Mouse (Mus musculus): ENCODE measurements at regions not wholly inside any gene's neighbourhood (a gene's known extent, or its start where the extent isn't known, plus 50 kb on each side); places are given as distances from the start of the nearest gene placed in this dataset.

DNA sequence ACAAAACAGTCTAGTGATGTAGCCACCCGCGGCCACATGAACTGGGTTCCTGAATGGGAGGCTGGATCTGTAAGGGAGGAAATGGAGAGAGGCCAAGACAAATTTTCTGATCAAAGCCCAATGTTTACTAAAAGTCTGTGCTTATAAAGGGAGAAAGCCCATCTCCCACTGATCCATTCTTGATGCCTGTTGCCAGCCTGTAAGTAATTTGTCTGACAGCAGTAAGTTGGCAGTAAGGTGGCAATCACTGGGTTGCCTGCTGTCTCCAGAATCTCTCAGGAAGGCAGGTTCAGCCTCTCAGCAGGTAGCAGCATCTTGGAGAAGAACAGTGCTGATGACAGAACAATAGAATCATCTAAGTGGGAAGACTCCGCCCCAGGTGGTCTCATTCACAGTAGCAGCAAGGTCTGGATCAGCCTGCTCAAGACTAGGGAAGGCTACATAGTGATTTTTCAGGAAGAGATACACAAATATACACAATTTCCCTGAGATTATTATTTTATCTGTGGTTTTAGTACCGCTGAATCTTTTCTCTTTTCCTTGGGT lies 327.9 kb downstream of the Impad1 start:
- Histone ChIP-seq H3K27ac (ENCODE audit: insufficient read depth, low read depth, low read length, poor library complexity, severe bottlenecking) (no peak overlapping the region), H3K9ac (ENCODE audit: insufficient read depth, low read depth, low read length, poor library complexity, severe bottlenecking) (no peak overlapping the region), H3K36me3 (ENCODE audit: control insufficient read depth, insufficient read depth, low read length, poor library complexity, severe bottlenecking) (no peaks in the 10 kb centered on the region), H3K4me3 (ENCODE audit: insufficient read depth in 1 of 2, low read depth in 1 of 2, low read length in 2 of 2, poor library complexity in 1 of 2, severe bottlenecking in 1 of 2) (no peak overlapping the region), H3K9me3 (ENCODE audit: control insufficient read depth, insufficient read depth, low read depth, low read length) (no peaks in the 10 kb centered on the region; the same call in 1 of the 2 replicates), H3K4me1 (ENCODE audit: control insufficient read depth in 2 of 2, insufficient read depth in 2 of 2, low read length in 2 of 2, poor library complexity in 1 of 2) (peaks cover 0 to 2% of the 10 kb centered on the region in 2 experiments; a peak in 1 of 4 replicates)
- TF ChIP-seq ZC3H11A (IDR thresholded peaks at IDR 0.05; ENCODE audit: borderline replicate concordance, low read depth, low read length): no peak
- in situ Hi-C loops (cut with MboI; ENCODE audit: low sequenced_read_pairs in 2 of 2, unreplicated experiment in 2 of 2): no loop called here
- DNase-seq (ENCODE audit: low read depth, low spot score): peak; percentile 46

- no peaks in the 10 kb centered on the region; the same call in 1 of the 2 replicates for H3K9me3 ChIP-seq (ENCODE audit: control insufficient read depth, insufficient read depth, low read depth, low read length)
- no peak for DNase-seq (ENCODE audit: low read depth, low spot score)
- H3K36me3 ChIP-seq (ENCODE audit: control insufficient read depth, insufficient read depth, low read length, poor library complexity, severe bottlenecking): no peaks in the 10 kb centered on the region
- peaks cover 0 to 2% of the 10 kb centered on the region in 2 experiments; a peak in 1 of 4 replicates for H3K4me1 ChIP-seq (ENCODE audit: control insufficient read depth in 2 of 2, insufficient read depth in 2 of 2, low read length in 2 of 2, poor library complexity in 1 of 2)
- H3K9ac ChIP-seq (ENCODE audit: insufficient read depth, low read depth, low read length, poor library complexity, severe bottlenecking): no peak overlapping the region
- TF ChIP-seq ZNF384 (IDR thresholded peaks at IDR 0.05; ENCODE audit: low read depth, low read length): no peak
- H3K27ac ChIP-seq (ENCODE audit: insufficient read depth, low read depth, low read length, poor library complexity, severe bottlenecking): no peak overlapping the region
- in situ Hi-C loops (cut with MboI; ENCODE audit: low sequenced_read_pairs in 2 of 2, unreplicated experiment in 2 of 2): no loop called here
- H3K4me3 ChIP-seq (ENCODE audit: insufficient read depth in 1 of 2, low read depth in 1 of 2, low read length in 2 of 2, poor library complexity in 1 of 2, severe bottlenecking in 1 of 2): no peak overlapping the region
Observed at GRCm38 (mm10) chr4:4464130-4464700, 328.9 kb downstream of the Impad1 start.

DNA sequence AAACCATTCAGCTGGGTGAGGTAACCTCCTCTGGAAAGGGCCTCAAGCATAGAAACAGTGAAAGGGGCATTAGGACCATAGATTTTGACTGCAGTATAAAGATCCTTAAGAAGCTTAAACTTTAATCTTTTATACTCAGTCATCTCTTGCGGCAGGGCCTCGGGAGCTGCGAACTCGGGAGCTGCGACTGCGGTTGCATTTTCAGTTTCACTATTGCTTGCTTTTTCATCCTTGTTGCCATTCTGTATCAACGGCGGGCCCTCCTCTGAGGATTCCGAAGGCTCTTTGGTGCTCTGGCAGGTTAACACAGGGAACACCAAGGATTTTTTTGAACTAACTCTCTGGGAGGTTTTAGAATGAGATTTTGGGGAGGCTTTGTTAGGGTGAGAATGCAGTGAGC lies 333.9 kb downstream of the Impad1 start:
- no peak for DNase-seq (ENCODE audit: low read depth, low spot score)
- H3K4me1 ChIP-seq (ENCODE audit: control insufficient read depth in 2 of 2, insufficient read depth in 2 of 2, low read length in 2 of 2, poor library complexity in 1 of 2): no peaks in the 10 kb centered on the region
- no peak overlapping the region for H3K27ac ChIP-seq (ENCODE audit: insufficient read depth, low read depth, low read length, poor library complexity, severe bottlenecking)
- TF ChIP-seq ZC3H11A (IDR thresholded peaks at IDR 0.05; ENCODE audit: borderline replicate concordance, low read depth, low read length): no peak
- TF ChIP-seq MAFK (IDR thresholded peaks at IDR 0.05; ENCODE audit: insufficient read depth, low read depth, low read length): no peak
- TF ChIP-seq ZNF384 (IDR thresholded peaks at IDR 0.05; ENCODE audit: low read depth, low read length): no peak
- TF ChIP-seq HCFC1 (IDR thresholded peaks at IDR 0.05; ENCODE audit: borderline replicate concordance, insufficient read depth, low read length): no peak
- TF ChIP-seq CHD2 (IDR thresholded peaks at IDR 0.05; ENCODE audit: low read depth, low read length): no peak
- in situ Hi-C loops (cut with MboI; ENCODE audit: low sequenced_read_pairs in 2 of 2, unreplicated experiment in 2 of 2): no loop called here
- H3K9ac ChIP-seq (ENCODE audit: insufficient read depth, low read depth, low read length, poor library complexity, severe bottlenecking): no peak overlapping the region
- H3K36me3 ChIP-seq (ENCODE audit: control insufficient read depth, insufficient read depth, low read length, poor library complexity, severe bottlenecking): no peaks in the 10 kb centered on the region
- H3K9me3 ChIP-seq (ENCODE audit: control insufficient read depth, insufficient read depth, low read depth, low read length): no peaks in the 10 kb centered on the region; the same call in 1 of the 2 replicates
- H3K4me3 ChIP-seq (ENCODE audit: insufficient read depth in 1 of 2, low read depth in 1 of 2, low read length in 2 of 2, poor library complexity in 1 of 2, severe bottlenecking in 1 of 2): no peak overlapping the region

- Histone ChIP-seq H3K9me3 (ENCODE audit: control insufficient read depth, insufficient read depth, low read depth, low read length) (no peaks in the 10 kb centered on the region), H3K4me1 (ENCODE audit: control insufficient read depth in 2 of 2, insufficient read depth in 2 of 2, low read length in 2 of 2, poor library complexity in 1 of 2) (no peaks in the 10 kb centered on the region), H3K27ac (ENCODE audit: insufficient read depth, low read depth, low read length, poor library complexity, severe bottlenecking) (no peak overlapping the region), H3K36me3 (ENCODE audit: control insufficient read depth, insufficient read depth, low read length, poor library complexity, severe bottlenecking) (no peaks in the 10 kb centered on the region), H3K4me3 (ENCODE audit: insufficient read depth in 1 of 2, low read depth in 1 of 2, low read length in 2 of 2, poor library complexity in 1 of 2, severe bottlenecking in 1 of 2) (no peak overlapping the region), H3K9ac (ENCODE audit: insufficient read depth, low read depth, low read length, poor library complexity, severe bottlenecking) (no peak overlapping the region)
- in situ Hi-C loops (cut with MboI; ENCODE audit: low sequenced_read_pairs in 2 of 2, unreplicated experiment in 2 of 2): no loop called here
- no peak for DNase-seq (ENCODE audit: low read depth, low spot score)
- no peak for TF ChIP-seq ZC3H11A (IDR thresholded peaks at IDR 0.05; ENCODE audit: borderline replicate concordance, low read depth, low read length)
- TF ChIP-seq CHD2 (IDR thresholded peaks at IDR 0.05; ENCODE audit: low read depth, low read length): no peak
- no peak for TF ChIP-seq ZNF384 (IDR thresholded peaks at IDR 0.05; ENCODE audit: low read depth, low read length)
- no peak for TF ChIP-seq MAFK (IDR thresholded peaks at IDR 0.05; ENCODE audit: insufficient read depth, low read depth, low read length)
Observed at GRCm38 (mm10) chr4:4450104-4450503, 343.1 kb downstream of the Impad1 start.

- in situ Hi-C loops (cut with MboI; ENCODE audit: low sequenced_read_pairs in 2 of 2, unreplicated experiment in 2 of 2): no loop called here
- Histone ChIP-seq H3K9me3 (ENCODE audit: control insufficient read depth, insufficient read depth, low read depth, low read length) (no peaks in the 10 kb centered on the region), H3K4me3 (ENCODE audit: insufficient read depth in 1 of 2, low read depth in 1 of 2, low read length in 2 of 2, poor library complexity in 1 of 2, severe bottlenecking in 1 of 2) (no peak overlapping the region), H3K27ac (ENCODE audit: insufficient read depth, low read depth, low read length, poor library complexity, severe bottlenecking) (no peak overlapping the region), H3K36me3 (ENCODE audit: control insufficient read depth, insufficient read depth, low read length, poor library complexity, severe bottlenecking) (no peaks in the 10 kb centered on the region), H3K4me1 (ENCODE audit: control insufficient read depth in 2 of 2, insufficient read depth in 2 of 2, low read length in 2 of 2, poor library complexity in 1 of 2) (peaks cover 2 to 3% of the 10 kb centered on the region in 2 experiments; a peak in 1 of 4 replicates), H3K9ac (ENCODE audit: insufficient read depth, low read depth, low read length, poor library complexity, severe bottlenecking) (no peak overlapping the region)
- TF ChIP-seq ZC3H11A (IDR thresholded peaks at IDR 0.05; ENCODE audit: borderline replicate concordance, low read depth, low read length): no peak
- no peak for TF ChIP-seq CHD2 (IDR thresholded peaks at IDR 0.05; ENCODE audit: low read depth, low read length)
- no peak for TF ChIP-seq ZNF384 (IDR thresholded peaks at IDR 0.05; ENCODE audit: low read depth, low read length)
- TF ChIP-seq HCFC1 (IDR thresholded peaks at IDR 0.05; ENCODE audit: borderline replicate concordance, insufficient read depth, low read length): no peak
- TF ChIP-seq MAFK (IDR thresholded peaks at IDR 0.05; ENCODE audit: insufficient read depth, low read depth, low read length): no peak
- DNase-seq (ENCODE audit: low read depth, low spot score): no peak
Observed at GRCm38 (mm10) chr4:4442650-4443049, 350.5 kb downstream of the Impad1 start.

Measured in ES-E14 (cell line).